Mouse (Mus musculus): Measurements from ENCODE around the gene Smim11.

Smim11 gene

GRCm38 (mm10) chr16:92300649-92301411 lies at the start of gene Smim11:
TSS of gene Smim11 (plus strand) at chr16:92301286.
- peak; percentile 94 to 96 for DNase-seq

- no peak for DNase-seq
Observed at GRCm38 (mm10) chr16:92254316-92254715, 46.8 kb upstream of the Smim11 start.

- DNase-seq: no peak
Observed at GRCm38 (mm10) chr16:92267861-92268260, 33.2 kb upstream of the Smim11 start.

- peak in 1 of 2 experiments; percentile 11 for DNase-seq
Observed at GRCm38 (mm10) chr16:92274516-92274915, 26.6 kb upstream of the Smim11 start.

GRCm38 (mm10) chr16:92275526-92275925 lies 25.6 kb upstream of the Smim11 start:
- peak in 1 of 2 experiments; percentile 27 for DNase-seq

- no peak for DNase-seq
Observed at GRCm38 (mm10) chr16:92282671-92283070, 18.4 kb upstream of the Smim11 start.

GRCm38 (mm10) chr16:92285068-92285467 lies 16.0 kb upstream of the Smim11 start:
- DNase-seq: no peak

DNA sequence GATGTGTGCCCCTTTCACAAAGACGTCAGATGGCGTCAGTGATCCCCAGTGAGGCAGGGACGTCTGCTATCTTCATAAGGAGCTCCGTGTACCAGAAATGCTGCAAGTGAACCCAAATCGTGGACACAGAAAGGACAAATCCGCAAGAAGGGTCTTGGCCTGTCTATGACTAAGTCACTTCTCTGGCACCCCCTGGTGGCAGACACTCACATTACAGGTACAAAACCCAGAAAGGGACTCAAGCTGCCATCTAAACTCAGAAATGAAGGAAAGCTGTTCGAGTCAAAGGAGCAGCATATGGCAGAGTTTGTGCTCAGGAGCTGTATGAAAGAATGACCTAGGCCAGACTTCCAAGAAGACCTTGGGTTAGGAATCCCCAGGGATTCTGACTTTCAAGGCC lies 14.5 kb upstream of the Smim11 start:
- peak; percentile 90 to 94 for DNase-seq

DNA sequence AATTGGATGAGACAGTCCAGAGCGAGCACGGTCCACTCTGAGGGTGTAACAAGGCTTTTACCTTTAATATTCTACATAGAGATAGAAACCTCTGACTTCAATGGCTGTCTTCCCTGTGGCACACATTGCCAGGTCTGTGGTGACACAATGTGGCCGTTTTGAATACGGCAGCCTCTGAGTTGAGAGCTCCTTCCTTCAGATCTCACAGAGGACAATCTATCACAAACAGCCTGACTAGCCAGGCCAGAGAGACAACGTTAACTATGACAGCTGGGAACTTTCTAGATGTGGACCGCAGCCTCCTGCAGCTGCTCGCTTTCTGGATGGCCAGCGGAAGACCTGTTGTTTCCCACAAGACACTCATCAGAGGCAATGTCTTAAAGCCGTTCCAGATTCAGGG lies 12.3 kb upstream of the Smim11 start:
- peak in 1 of 2 experiments; percentile 32 for DNase-seq

DNA sequence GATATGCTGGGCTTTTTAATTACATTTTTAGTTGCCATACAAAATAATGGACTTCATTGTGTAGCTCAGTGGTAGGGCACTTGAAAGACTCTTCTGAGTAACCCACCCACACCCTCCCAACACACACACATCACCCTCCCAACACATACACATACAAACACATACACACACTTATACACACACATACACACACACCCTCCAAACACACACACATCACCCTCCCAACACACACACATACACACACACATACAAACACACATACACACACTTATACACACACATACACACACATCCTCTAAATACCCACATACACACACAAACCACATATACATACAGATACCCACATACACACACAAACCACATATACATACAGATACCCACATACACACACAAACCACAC lies 11.0 kb upstream of the Smim11 start:
- DNase-seq: no peak

DNA sequence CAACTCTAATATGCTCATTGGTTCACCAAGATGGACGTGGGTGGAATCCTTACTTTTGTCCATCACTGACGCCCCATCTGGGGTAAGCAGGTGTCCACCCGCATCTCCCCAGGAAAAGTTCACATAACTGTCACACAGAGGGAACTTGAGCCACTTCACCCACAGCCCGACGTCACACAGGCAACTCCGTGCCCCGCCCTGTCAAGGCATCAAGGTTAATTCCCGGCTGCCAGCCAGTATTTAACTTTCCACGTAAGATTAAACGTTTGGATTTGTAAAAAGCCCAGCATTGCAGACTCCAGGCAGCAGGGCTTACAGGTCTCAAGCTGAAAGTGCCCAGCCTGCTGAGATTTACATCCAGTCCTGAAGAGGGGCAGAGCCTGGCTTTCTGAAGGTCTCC lies 9.0 kb upstream of the Smim11 start, which contains the start of gene Kcne2:
TSS of gene Kcne2 (plus strand) at position 289 of the 400 bp plus-strand sequence.
- no peak for DNase-seq

DNA sequence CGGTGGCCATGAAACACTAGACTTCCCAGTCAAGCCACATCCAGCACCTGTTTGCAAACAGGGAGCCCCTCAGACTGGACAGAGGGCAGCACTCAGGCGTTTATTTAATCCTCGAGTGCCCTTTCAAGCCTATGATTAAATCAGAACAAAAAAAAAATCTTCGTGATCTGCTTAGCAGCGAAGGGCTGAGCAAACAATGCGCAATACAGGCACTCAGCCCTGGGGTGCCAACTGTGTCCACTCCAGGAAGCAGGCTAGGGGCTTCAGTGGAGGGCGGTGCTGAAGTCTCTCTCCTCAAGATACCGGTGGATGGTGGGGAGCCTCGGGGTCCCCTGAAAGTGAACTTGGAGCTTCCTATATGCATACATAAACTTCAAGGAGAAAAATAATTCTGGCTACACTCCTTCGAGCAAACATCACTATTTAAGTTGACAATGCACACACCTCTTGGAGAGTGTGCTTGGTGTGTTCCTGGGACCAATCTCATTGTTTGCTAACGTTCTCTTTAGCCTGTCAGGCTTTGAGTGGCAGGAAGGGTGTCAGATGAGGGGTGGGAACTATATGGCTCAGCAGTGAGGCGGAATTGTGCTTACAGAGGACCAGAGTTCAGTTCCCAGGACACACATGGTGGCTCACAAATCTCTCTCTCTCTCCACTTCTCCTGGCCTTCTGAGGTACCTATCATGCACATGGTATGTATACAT lies 6.7 kb upstream of the Smim11 start:
- DNase-seq: no peak

DNA sequence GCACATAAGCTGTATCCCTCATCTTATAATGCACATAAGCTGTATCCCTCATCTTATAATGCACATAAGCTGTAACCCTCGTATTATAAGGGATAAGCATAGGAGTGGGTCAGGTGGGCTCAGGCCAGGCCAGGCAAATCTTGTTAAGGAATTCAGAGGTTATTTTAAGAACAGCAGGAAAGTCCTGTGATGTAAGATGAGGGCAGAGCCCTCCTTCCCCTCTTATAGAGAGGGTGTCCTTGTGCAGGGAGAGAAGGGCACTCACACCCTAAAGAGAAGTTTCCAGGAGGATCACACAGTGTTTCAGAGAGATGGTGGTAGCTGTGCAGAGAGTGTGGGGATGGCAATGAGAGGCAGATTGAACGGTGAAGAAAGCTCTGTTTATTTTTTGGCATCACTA lies 5.8 kb upstream of the Smim11 start:
- DNase-seq: no peak

DNA sequence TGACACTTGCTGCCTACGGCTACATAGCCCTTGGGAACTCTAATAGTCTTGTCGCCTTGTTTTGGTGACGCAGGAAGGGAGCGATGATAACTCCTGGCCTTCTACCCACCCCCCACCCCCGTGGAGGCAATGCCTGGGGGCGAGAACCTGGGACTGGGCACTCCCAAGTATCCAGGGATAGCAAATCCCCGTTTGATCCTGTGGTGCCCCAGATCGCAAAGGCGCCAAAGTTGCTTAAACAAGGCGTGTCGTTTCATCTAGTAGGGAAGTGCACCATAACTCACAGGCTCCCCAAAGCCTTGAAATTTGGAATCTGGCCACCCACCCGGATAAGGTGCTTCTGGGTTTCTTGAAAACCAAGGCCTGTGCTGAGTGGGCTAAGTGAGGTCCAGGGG lies 323 bp downstream of the Smim11 start:
- DNase-seq: no peak

- DNase-seq: no peak
Observed at GRCm38 (mm10) chr16:92301989-92302388, 903 bp downstream of the Smim11 start.

DNA sequence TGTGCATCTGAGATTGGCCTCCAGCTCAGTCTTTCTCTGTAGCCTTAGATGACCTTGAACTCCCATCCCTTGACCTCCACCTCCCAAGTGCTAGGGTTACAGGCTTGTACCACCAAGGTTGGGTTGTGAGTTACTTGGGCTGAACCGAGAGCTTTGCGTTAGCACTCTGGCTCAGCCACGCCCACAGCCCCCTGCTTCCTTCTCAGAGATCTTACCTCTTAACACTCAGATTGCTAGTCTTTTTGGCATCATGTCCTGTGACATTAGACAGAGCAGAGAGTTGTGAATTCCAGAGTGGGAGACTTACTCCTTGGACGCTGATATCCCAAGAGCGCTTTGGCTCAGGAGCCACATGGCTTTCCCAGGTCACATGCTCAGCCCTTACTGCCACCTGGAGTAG lies 1.4 kb downstream of the Smim11 start:
- no peak for DNase-seq

DNA sequence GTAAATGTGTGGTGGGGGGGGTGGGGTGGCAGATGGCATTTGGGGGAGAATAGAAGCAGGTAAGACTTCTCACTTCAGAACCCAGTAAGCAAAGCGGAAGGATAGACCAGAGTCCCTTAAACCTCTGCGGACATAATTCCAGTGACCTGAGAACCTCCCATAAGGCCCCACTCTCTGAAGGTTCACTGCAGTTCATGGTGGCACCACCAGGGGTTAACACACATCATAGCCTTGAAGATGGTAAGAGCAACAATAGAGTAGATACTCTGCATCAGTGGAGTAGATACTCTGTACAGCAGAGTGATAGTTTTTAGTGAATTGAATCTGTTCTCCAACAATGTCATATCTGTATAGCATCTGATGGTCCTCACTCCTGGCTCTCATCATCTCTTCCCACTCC lies 4.4 kb downstream of the Smim11 start:
- DNase-seq: no peak

DNA sequence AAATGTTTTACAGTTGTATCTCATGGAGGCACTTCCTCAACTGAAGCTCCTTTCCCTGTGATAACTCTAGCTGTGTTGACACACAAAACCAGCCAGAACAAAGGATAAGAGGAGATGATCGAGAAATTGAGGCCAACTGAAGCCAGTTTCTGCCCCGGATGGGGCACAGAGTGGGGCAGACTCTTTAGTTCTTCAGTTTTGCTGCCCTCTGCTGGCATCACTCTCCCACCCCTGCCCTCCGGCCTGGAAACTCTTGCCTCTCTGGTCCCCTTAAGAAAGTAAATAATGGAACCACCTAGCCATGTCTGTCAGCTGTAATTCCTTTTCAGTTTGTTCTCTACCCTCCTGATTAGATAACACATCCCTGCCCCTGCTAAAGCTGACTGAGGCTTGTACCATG lies 6.9 kb downstream of the Smim11 start:
- no peak for DNase-seq

GRCm38 (mm10) chr16:92309126-92309525 lies 8.0 kb downstream of the Smim11 start:
- DNase-seq: no peak

GRCm38 (mm10) chr16:92313953-92314741 lies 13.1 kb downstream of the Smim11 start:
- peak; percentile 57 to 58 for DNase-seq

DNA sequence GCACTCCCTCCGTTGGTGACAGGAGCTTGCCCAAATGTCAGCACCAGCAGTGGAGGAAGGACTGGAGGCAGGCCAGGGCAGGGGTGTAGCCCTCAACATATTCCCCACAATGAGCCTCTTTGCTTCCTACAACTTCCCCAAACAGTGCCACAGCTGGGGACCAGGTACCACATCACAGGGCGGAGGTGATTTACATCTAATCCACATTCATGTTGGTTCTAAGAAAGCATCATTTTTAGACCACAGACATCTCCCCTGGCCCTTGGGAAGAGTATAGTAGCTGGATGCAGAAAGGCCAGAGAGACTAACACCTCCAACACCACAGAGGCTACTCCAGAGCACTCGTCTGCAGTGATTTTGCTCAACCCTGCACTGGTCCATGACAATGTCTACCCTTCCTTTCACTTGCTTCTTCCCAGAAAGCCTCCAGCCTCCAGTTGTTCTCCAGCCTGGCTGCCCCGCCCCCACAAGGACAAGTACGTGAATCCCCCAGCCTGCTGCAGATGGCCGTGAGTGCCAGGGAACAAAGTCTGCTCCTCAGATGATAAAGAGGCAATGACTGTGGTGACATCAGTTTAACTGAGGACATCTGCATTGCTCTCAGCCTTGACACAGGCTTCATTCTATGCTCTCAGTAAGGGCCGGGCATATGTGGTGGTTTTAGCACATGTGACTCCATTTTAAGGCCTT lies 15.1 kb downstream of the Smim11 start:
- DNase-seq: no peak

DNA sequence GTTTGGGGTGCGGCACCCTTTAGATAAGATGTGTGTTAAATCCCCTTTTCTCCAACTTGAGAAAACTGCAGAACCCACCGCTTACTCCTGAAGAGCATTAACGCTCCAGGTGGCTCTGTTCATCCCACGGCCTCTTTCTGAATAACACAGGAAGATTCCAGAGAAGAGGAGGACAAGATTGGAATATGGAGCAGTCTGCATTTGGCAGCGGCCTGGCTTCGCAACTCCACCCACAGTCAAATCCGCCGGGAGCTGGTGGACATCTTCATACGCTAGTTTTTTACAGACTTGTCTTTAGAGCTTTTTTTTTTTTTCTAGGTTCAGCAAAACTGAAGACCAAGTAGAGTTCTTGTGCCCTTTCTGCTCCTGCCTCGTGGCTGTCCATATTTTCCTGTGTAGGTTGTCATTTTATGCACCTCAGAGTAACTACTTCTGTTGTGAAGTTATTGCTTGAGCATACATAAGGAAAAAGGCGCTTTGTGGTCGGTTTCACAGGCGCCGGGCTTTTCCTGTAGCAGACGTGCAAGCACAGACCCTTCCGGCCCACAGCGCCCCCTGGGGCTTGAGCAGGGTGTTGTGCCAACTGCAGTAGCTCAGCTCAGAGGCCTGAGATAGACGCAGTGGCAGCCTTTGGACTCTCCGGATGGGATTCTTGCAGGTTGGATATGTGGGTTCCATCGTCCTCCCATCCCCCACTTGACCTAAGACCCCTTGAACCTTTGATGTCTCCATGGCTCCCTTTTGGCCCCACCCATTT lies 18.4 kb downstream of the Smim11 start:
- peak; percentile 32 to 63 for DNase-seq

All from cerebellum, postnatal 25 days (tissue).